Mouse (Mus musculus) forebrain, embryonic 15.5 days (tissue): ENCODE measurements around the gene Flot1. TPM values are rescaled to one million over a fixed set of nuclear protein-coding genes. Genes with fewer than 3 reads are reported as not detected.

Source experiments
- ATAC-seq: fragments of 200-750 bp; cut with Nextera tagmentation; replicated peaks from 2 replicates; pipeline ENCODE4 v1.8.0; 2017; ENCODE audit warnings: mild to moderate bottlenecking, moderate TSS enrichment, moderate library complexity
- H3K27ac ChIP-seq: fragments of 300-500 bp; sonication (generic); replicated peaks from 2 replicates; pipeline ENCODE4 v1.5.1; 2015; ENCODE audit warnings: mild to moderate bottlenecking, inconsistent platforms
- H3K27me3 ChIP-seq: fragments of 300-500 bp; sonication (generic); 2 replicates; pipeline ENCODE4 v1.6.1; 2015; ENCODE audit warnings: inconsistent platforms
- H3K36me3 ChIP-seq: fragments of 300-500 bp; sonication (generic); 2 replicates; pipeline ENCODE4 v1.6.1; 2015; ENCODE audit warnings: mild to moderate bottlenecking, inconsistent platforms
- H3K4me1 ChIP-seq: fragments of 300-500 bp; sonication (generic); 2 replicates; pipeline ENCODE4 v1.6.1; 2015; ENCODE audit warnings: inconsistent platforms
- H3K4me2 ChIP-seq: fragments of 300-500 bp; sonication (generic); replicated peaks from 2 replicates; pipeline ENCODE4 v1.6.1; 2015; ENCODE audit warnings: mild to moderate bottlenecking, inconsistent platforms
- H3K4me3 ChIP-seq: fragments of 300-500 bp; sonication (generic); 2 replicates; pipeline ENCODE4 v1.5.1; 2015; ENCODE audit warnings: mild to moderate bottlenecking, inconsistent platforms
- H3K9ac ChIP-seq: fragments of 300-500 bp; sonication (generic); replicated peaks from 2 replicates; pipeline ENCODE4 v1.6.1; 2015; ENCODE audit warnings: mild to moderate bottlenecking, inconsistent platforms
- H3K9me3 ChIP-seq: fragments of 300-500 bp; sonication (generic); 2 replicates; pipeline ENCODE4 v1.6.1; 2016; ENCODE audit warnings: inconsistent platforms
- WGBS: fragments of 180-500 bp; shearing (Covaris S2); methylation state at CpG from one replicate; pipeline ENCODE4 v1.1.7; 2015; ENCODE audit warnings: mixed read lengths; 5-methylcytosine and 5-hydroxymethylcytosine counted together
- polyA plus RNA-seq: library from polyadenylated mRNA; unstranded; fragments of >200 nt; fragmentation: Nextera tagmentation; extraction: Ambion mirVana; gene quantifications from 2 replicates; pipeline ENCODE4 v1.2.1, GENCODE M21; 2015

Gene Flot1
- polyA plus RNA-seq, 1 experiment from 2014 or later: 75.1 TPM

- Histone ChIP-seq H3K9me3 (no peaks in the 10 kb centered on the region), H3K27me3 (no peaks in the 10 kb centered on the region), H3K27ac (peak overlapping the region; percentile 20; the same call in 1 of the 2 replicates), H3K4me2 (0 out of 2 replicates have a peak overlapping the region, but pooled peaks have one; percentile 3), H3K9ac (no peak overlapping the region), H3K4me1 (peaks cover 34% of the 10 kb centered on the region), H3K4me3 (peak overlapping the region; percentile 14), H3K36me3 (peaks cover 64% of the 10 kb centered on the region)
- peak; percentile 65 for ATAC-seq
- WGBS: under 1% methylated on average over 21 of the region's 21 CpGs
Measured at GRCm38 (mm10) chr17:35829737-35830136, 6.7 kb downstream of the Flot1 start.

- H3K9me3 ChIP-seq: no peaks in the 10 kb centered on the region
- H3K36me3 ChIP-seq: peaks cover 61% of the 10 kb centered on the region
- H3K9ac ChIP-seq: no peak overlapping the region
- no peak overlapping the region for H3K4me3 ChIP-seq
- no peak overlapping the region for H3K4me2 ChIP-seq
- peak overlapping the region; percentile 7; the same call in 1 of the 2 replicates for H3K27ac ChIP-seq
- ATAC-seq: no peak
- WGBS: 64% methylated on average over 8 of the region's 8 CpGs
- H3K27me3 ChIP-seq: no peaks in the 10 kb centered on the region
- H3K4me1 ChIP-seq: peaks cover 51% of the 10 kb centered on the region
Measured at GRCm38 (mm10) chr17:35832400-35833238, 9.6 kb downstream of the Flot1 start.

GRCm38 (mm10) chr17:35833239-35833751, 10.3 kb downstream of the Flot1 start:
- no peak for ATAC-seq
- Histone ChIP-seq H3K27ac (peak overlapping the region; percentile 7; the same call in 1 of the 2 replicates), H3K4me3 (no peak overlapping the region), H3K27me3 (no peaks in the 10 kb centered on the region), H3K9me3 (no peaks in the 10 kb centered on the region), H3K4me1 (peaks cover 51% of the 10 kb centered on the region), H3K4me2 (peak overlapping the region; percentile 77; the same call in 1 of the 2 replicates), H3K9ac (no peak overlapping the region), H3K36me3 (peaks cover 59% of the 10 kb centered on the region)
- 21% methylated on average over 5 of the region's 5 CpGs for WGBS

GRCm38 (mm10) chr17:35833894-35834293, 10.9 kb downstream of the Flot1 start:
- peaks cover 54% of the 10 kb centered on the region for H3K36me3 ChIP-seq
- H3K4me1 ChIP-seq: peaks cover 54% of the 10 kb centered on the region
- 0 out of 2 replicates have a peak overlapping the region, but pooled peaks have one; percentile 15 for H3K27ac ChIP-seq
- no peaks in the 10 kb centered on the region for H3K27me3 ChIP-seq
- H3K4me3 ChIP-seq: no peak overlapping the region; the same call in 1 of the 2 replicates
- ATAC-seq: no peak
- peak overlapping the region; percentile 77 for H3K4me2 ChIP-seq
- 0 out of 2 replicates have a peak overlapping the region, but pooled peaks have one; percentile 1 for H3K9ac ChIP-seq
- WGBS: 54% methylated on average over 5 of the region's 5 CpGs
- no peaks in the 10 kb centered on the region for H3K9me3 ChIP-seq

- peaks cover 57% of the 10 kb centered on the region for H3K4me1 ChIP-seq
- no peaks in the 10 kb centered on the region for H3K27me3 ChIP-seq
- H3K4me3 ChIP-seq: peak overlapping the region; percentile 81
- no peaks in the 10 kb centered on the region for H3K9me3 ChIP-seq
- no peak for ATAC-seq
- H3K36me3 ChIP-seq: peaks cover 54% of the 10 kb centered on the region
- H3K4me2 ChIP-seq: peak overlapping the region; percentile 77
- 0 out of 2 replicates have a peak overlapping the region, but pooled peaks have one; percentile 97 for H3K27ac ChIP-seq
- 73% methylated on average over 26 of the region's 26 CpGs for WGBS
- H3K9ac ChIP-seq: peak overlapping the region; percentile 95
Measured at GRCm38 (mm10) chr17:35834696-35835422, 11.8 kb downstream of the Flot1 start.

- Histone ChIP-seq H3K4me3 (peak overlapping the region; percentile 81), H3K4me1 (peaks cover 54% of the 10 kb centered on the region), H3K36me3 (peaks cover 51% of the 10 kb centered on the region), H3K9me3 (no peaks in the 10 kb centered on the region), H3K27me3 (no peaks in the 10 kb centered on the region), H3K9ac (peak overlapping the region; percentile 95), H3K27ac (peak overlapping the region; percentile 97), H3K4me2 (peak overlapping the region; percentile 77)
- ATAC-seq: no peak
- 69% methylated on average over 26 of the region's 26 CpGs for WGBS
Measured at GRCm38 (mm10) chr17:35835424-35836140, 12.6 kb downstream of the Flot1 start.

- Histone ChIP-seq H3K27ac (peak overlapping the region; percentile 97), H3K4me1 (peaks cover 54% of the 10 kb centered on the region), H3K27me3 (no peaks in the 10 kb centered on the region), H3K36me3 (peaks cover 45% of the 10 kb centered on the region), H3K9me3 (no peaks in the 10 kb centered on the region), H3K4me3 (peak overlapping the region; percentile 81), H3K4me2 (peak overlapping the region; percentile 77), H3K9ac (peak overlapping the region; percentile 95)
- WGBS: 7% methylated on average over 24 of the region's 24 CpGs
- ATAC-seq: no peak
Measured at GRCm38 (mm10) chr17:35836178-35836965, 13.3 kb downstream of the Flot1 start.

- Histone ChIP-seq H3K27ac (peak overlapping the region; percentile 97), H3K36me3 (peaks cover 41% of the 10 kb centered on the region), H3K4me1 (peaks cover 58% of the 10 kb centered on the region), H3K4me3 (peak overlapping the region; percentile 81), H3K9me3 (no peaks in the 10 kb centered on the region), H3K9ac (peak overlapping the region; percentile 95), H3K27me3 (no peaks in the 10 kb centered on the region), H3K4me2 (peak overlapping the region; percentile 77)
- WGBS: 1% methylated on average over 23 of the region's 25 CpGs
- ATAC-seq: peak; percentile 31
Measured at GRCm38 (mm10) chr17:35836991-35837422, 14.0 kb downstream of the Flot1 start.

GRCm38 (mm10) chr17:35837487-35837886, 14.5 kb downstream of the Flot1 start:
- no peaks in the 10 kb centered on the region for H3K9me3 ChIP-seq
- peak overlapping the region; percentile 97 for H3K27ac ChIP-seq
- H3K9ac ChIP-seq: peak overlapping the region; percentile 95
- H3K4me2 ChIP-seq: 0 out of 2 replicates have a peak overlapping the region, but pooled peaks have one; percentile 77
- WGBS: 0% methylated on average over 18 of the region's 18 CpGs
- H3K4me1 ChIP-seq: peaks cover 59% of the 10 kb centered on the region
- peak overlapping the region; percentile 81 for H3K4me3 ChIP-seq
- ATAC-seq: no peak
- peaks cover 36% of the 10 kb centered on the region for H3K36me3 ChIP-seq
- no peaks in the 10 kb centered on the region for H3K27me3 ChIP-seq

GRCm38 (mm10) chr17:35838122-35838544, 15.1 kb downstream of the Flot1 start, which contains the start of gene Tubb5:
Gene Tubb5, minus strand, starts transcription at chr17:35838306.
- peak within 1 kb of the TSS; percentile 97 for H3K27ac ChIP-seq
- ATAC-seq: peak; percentile 80
- H3K4me3 ChIP-seq: peak within 1 kb of the TSS; percentile 81
- H3K4me1 ChIP-seq: peaks cover 59% of the 10 kb centered on the region
- H3K9me3 ChIP-seq: no peaks in the 10 kb centered on the region
- peaks cover 30% of the 10 kb centered on the region for H3K36me3 ChIP-seq
- H3K27me3 ChIP-seq: no peaks in the 10 kb centered on the region
- peak within 1 kb of the TSS; percentile 77 for H3K4me2 ChIP-seq
- H3K9ac ChIP-seq: peak within 1 kb of the TSS; percentile 95
- WGBS: 1% methylated on average over 29 of the region's 29 CpGs
